Mouse (Mus musculus): Measurements from ENCODE around the gene Adcy2.

- no peak for TF ChIP-seq CTCF (IDR thresholded peaks at IDR 0.05; ENCODE audit: control insufficient read depth, insufficient read depth, low read length)
- TF ChIP-seq POLR2A (IDR thresholded peaks at IDR 0.05; ENCODE audit: borderline replicate concordance, control insufficient read depth, low read depth, low read length) = no peak
Observed at GRCm38 (mm10) chr13:68998918-68999801, at the start of gene Adcy2.

All from bone marrow, adult 2 months (tissue).